34 mouse cellular contexts compared by ENCODE assay signal in the genomic region with DNA sequence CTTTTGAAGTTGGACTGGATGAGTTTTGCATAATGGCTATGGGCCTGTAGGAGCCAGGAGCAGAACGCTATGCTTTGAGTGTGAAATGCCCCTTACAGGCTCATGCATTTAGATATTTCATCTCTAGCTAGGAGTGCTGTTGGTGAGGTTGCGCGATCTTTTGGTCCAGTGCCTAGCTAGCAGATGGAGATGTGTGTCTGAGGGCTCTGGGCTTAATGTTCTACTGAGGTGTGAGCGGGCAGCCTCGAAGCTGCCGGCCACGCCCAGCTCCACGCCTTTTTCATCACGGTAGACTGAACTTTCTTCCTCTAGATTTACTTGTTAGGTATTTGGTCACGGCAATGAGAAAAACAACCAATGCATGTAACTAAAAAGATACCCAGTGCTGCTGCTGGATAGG. TPM values are rescaled to one million over a fixed set of nuclear protein-coding genes. Genes with fewer than 3 reads are reported as not detected.
DNase-seq lines count a peak whose midpoint lies in the region; ATAC-seq and TF ChIP-seq lines count a peak whose summit lies in the region.
"Had no signal": no experiment of that assay in that cellular context is flagged by ENCODE, and none has a peak within 500 bp of the region (broad histone marks: within the 10 kb centered on the region; RNA-seq: fewer than 3 reads in every experiment).

No protein-coding gene starts in this region.

- no peak for TF ChIP-seq POLR2A in small intestine, adult 2 months (IDR thresholded peaks at IDR 0.05; ENCODE audit: low read depth, low read length)

- H3K27ac ChIP-seq in kidney, embryonic 14.5 days (ENCODE audit: low read depth, low read length), result no peak overlapping the region
- peak overlapping the region; percentile 93 for H3K27ac ChIP-seq in small intestine, adult 2 months (ENCODE audit: insufficient read depth, low read depth, low read length)
- H3K27ac ChIP-seq: forebrain, embryonic 13.5 days; gastrocnemius, adult 2 months; heart, embryonic 15.5 days; hindbrain, embryonic 13.5 days; limb, embryonic 13.5 days; liver, embryonic 12.5 days; midbrain, embryonic 13.5 days; stomach, embryonic 15.5 days had no signal

- no peaks in the 10 kb centered on the region for H3K36me3 ChIP-seq in kidney, embryonic 14.5 days (ENCODE audit: control insufficient read depth, insufficient read depth, low read length)
- no peaks in the 10 kb centered on the region for H3K36me3 ChIP-seq in small intestine, adult 2 months (ENCODE audit: control insufficient read depth, insufficient read depth, low read length)
- H3K36me3 ChIP-seq: G1E; heart, embryonic 15.5 days; hindbrain, embryonic 13.5 days; limb, embryonic 13.5 days; liver, embryonic 12.5 days; midbrain, embryonic 13.5 days; stomach, embryonic 15.5 days had no signal

- H3K4me3 ChIP-seq in kidney, embryonic 14.5 days (ENCODE audit: low read length), result no peak overlapping the region
- H3K4me3 ChIP-seq in small intestine, adult 2 months (ENCODE audit: low read depth, low read length), result no peak overlapping the region
- H3K4me3 ChIP-seq: forebrain, embryonic 13.5 days; gastrocnemius, adult 2 months; heart, embryonic 15.5 days; hindbrain, embryonic 13.5 days; limb, embryonic 13.5 days; liver, embryonic 12.5 days; megakaryocyte, embryonic 14.5 days; midbrain, embryonic 13.5 days; stomach, embryonic 15.5 days had no signal

- H3K9me3 ChIP-seq in kidney, embryonic 14.5 days (ENCODE audit: control insufficient read depth, low read length), result no peaks in the 10 kb centered on the region
- H3K9me3 ChIP-seq: forebrain, embryonic 13.5 days; G1E; heart, embryonic 15.5 days; hindbrain, embryonic 13.5 days; limb, embryonic 13.5 days; liver, embryonic 12.5 days; midbrain, embryonic 13.5 days; stomach, embryonic 15.5 days had no signal

- WGBS in kidney, embryonic 14.5 days, result 62% methylated on average over 10 of the region's 10 CpGs
- 23% methylated on average over 10 of the region's 10 CpGs for WGBS in small intestine, adult 2 months

- no peak overlapping the region for H3K9ac ChIP-seq in kidney, embryonic 14.5 days (ENCODE audit: low read depth, low read length)
- H3K9ac ChIP-seq: forebrain, embryonic 13.5 days; heart, embryonic 15.5 days; hindbrain, embryonic 13.5 days; limb, embryonic 13.5 days; liver, embryonic 12.5 days; lung, embryonic 14.5 days; midbrain, embryonic 13.5 days; stomach, embryonic 15.5 days had no signal

- H3K27me3 ChIP-seq in kidney, embryonic 14.5 days (ENCODE audit: control insufficient read depth, insufficient read depth, low read length), result no peaks in the 10 kb centered on the region
- no peaks in the 10 kb centered on the region for H3K27me3 ChIP-seq in small intestine, adult 2 months (ENCODE audit: control insufficient read depth, insufficient read depth, low read length)
- H3K27me3 ChIP-seq: forebrain, embryonic 13.5 days; heart, embryonic 15.5 days; hindbrain, embryonic 13.5 days; limb, embryonic 13.5 days; midbrain, embryonic 13.5 days; stomach, embryonic 15.5 days had no signal

- H3K4me2 ChIP-seq in kidney, embryonic 14.5 days (replicated peaks; ENCODE audit: low read depth, low read length), result no peak overlapping the region
- H3K4me2 ChIP-seq: forebrain, embryonic 13.5 days; heart, embryonic 15.5 days; hindbrain, embryonic 13.5 days; limb, embryonic 13.5 days; liver, embryonic 12.5 days; lung, embryonic 14.5 days; midbrain, embryonic 13.5 days; stomach, embryonic 15.5 days had no signal

- H3K4me1 ChIP-seq in kidney, embryonic 14.5 days (ENCODE audit: control insufficient read depth, insufficient read depth, low read length), result peaks cover 9% of the 10 kb centered on the region; the same call in 1 of the 2 replicates
- peaks cover 35% of the 10 kb centered on the region for H3K4me1 ChIP-seq in small intestine, adult 2 months (ENCODE audit: control insufficient read depth, insufficient read depth, insufficient read length, low read length)
- H3K4me1 ChIP-seq: midbrain, embryonic 13.5 days had no signal

- ATAC-seq in kidney, embryonic 14.5 days (ENCODE audit: low FRiP score, low TSS enrichment), result no peak
- no peak for ATAC-seq in megakaryocyte progenitor cell, adult 5-6 weeks (replicated peaks; ENCODE audit: poor library complexity)
- ATAC-seq: forebrain, embryonic 13.5 days; liver, embryonic 12.5 days; midbrain, embryonic 13.5 days had no signal

- peak; percentile 75 for DNase-seq in kidney, adult 11 months
- DNase-seq in R1 (ENCODE audit: low read depth, low spot score), result peak; percentile 26
- peak; percentile 85 for DNase-seq in kidney, adult 9 months
- no peak for DNase-seq in left cerebral cortex, adult 11 months (ENCODE audit: low spot score)
- no peak for DNase-seq in ovary, postnatal 10 days (ENCODE audit: low spot score)
- DNase-seq: adrenal gland, postnatal 14 days; B cell, adult 2 months; gastrocnemius, adult 2 months; heart, postnatal 36 days; lung, embryonic 14.5 days; right cerebral cortex, postnatal 14 days; thymus, adult 18-20 months; thymus, postnatal 4 days had no signal

- TF ChIP-seq CTCF in small intestine, adult 2 months (IDR thresholded peaks at IDR 0.05; ENCODE audit: extremely low read depth, insufficient read length, insufficient replicate concordance, low read depth, low read length), result no peak

RNA-seq across cellular contexts. Expression of gene Slc13a2, which starts 9.2 kb away (rescaled TPM):
- polyA plus RNA-seq in kidney, embryonic 14.5 days (2014; fragmentation: Nextera tagmentation; extraction: Ambion mirVana), result 0.07 and 0.45 TPM in 2 replicates
- polyA plus RNA-seq in small intestine, adult 2 months (2012; rRNA removed), result 24.9 and 374 TPM in 2 replicates
- total RNA-seq in megakaryocyte progenitor cell, adult 5-6 weeks (2015), result 0.10 and 1.0 TPM in 2 replicates
- total RNA-seq in megakaryocyte progenitor cell, adult 5-6 weeks (2017), result 0.04 and 0.44 TPM in 2 replicates
- total RNA-seq: adrenal gland, postnatal 14 days; CH12.LX; G1E; gastrocnemius, adult 2 months; gastrocnemius, postnatal 4 days; heart, adult 8-10 months; heart, postnatal 36 days; layer of hippocampus, adult 18-20 months; layer of hippocampus, postnatal 14 days; left cerebral cortex, postnatal 14 days; monocyte, adult 5-6 weeks had no signal
- polyA plus RNA-seq: embryonic facial prominence, embryonic 14.5 days; forebrain, embryonic 13.5 days; G1E; heart, embryonic 15.5 days; hindbrain, embryonic 13.5 days; limb, embryonic 13.5 days; lung, embryonic 14.5 days; midbrain, embryonic 13.5 days; neural tube, embryonic 11.5 days had no signal

RNA-seq across cellular contexts. Expression of gene Slc46a1, which starts 34.3 kb away (rescaled TPM):
- 13.1 and 18.5 TPM in 2 replicates for polyA plus RNA-seq in kidney, embryonic 14.5 days (2014; fragmentation: Nextera tagmentation; extraction: Ambion mirVana)
- polyA plus RNA-seq in small intestine, adult 2 months (2012; rRNA removed), result 117 and 341 TPM in 2 replicates
- 2.4 and 2.7 TPM in 2 replicates for total RNA-seq in megakaryocyte progenitor cell, adult 5-6 weeks (2015)
- 1.8 and 5.8 TPM in 2 replicates for total RNA-seq in megakaryocyte progenitor cell, adult 5-6 weeks (2017)
- polyA plus RNA-seq: G1E had no signal

RNA-seq across cellular contexts. Expression of gene Foxn1, which starts 44.8 kb away (rescaled TPM):
- polyA plus RNA-seq in kidney, embryonic 14.5 days (2014; fragmentation: Nextera tagmentation; extraction: Ambion mirVana), result 0.11 TPM in 1 of 2 replicates, not detected in the other
- 0.06 TPM in 1 of 2 replicates, not detected in the other for polyA plus RNA-seq in small intestine, adult 2 months (2012; rRNA removed)
- total RNA-seq in megakaryocyte progenitor cell, adult 5-6 weeks (2015), result not detected in 2 replicates
- total RNA-seq in megakaryocyte progenitor cell, adult 5-6 weeks (2017), result not detected in 2 replicates
- total RNA-seq: adrenal gland, postnatal 14 days; CH12.LX; gastrocnemius, adult 2 months; gastrocnemius, postnatal 4 days; heart, adult 8-10 months; heart, postnatal 36 days; layer of hippocampus, adult 18-20 months; layer of hippocampus, postnatal 14 days; left cerebral cortex, postnatal 14 days; monocyte, adult 5-6 weeks had no signal
- polyA plus RNA-seq: forebrain, embryonic 13.5 days; G1E; hindbrain, embryonic 13.5 days; liver, embryonic 12.5 days; lung, embryonic 14.5 days; midbrain, embryonic 13.5 days; neural tube, embryonic 11.5 days had no signal

Comparison
In these comparisons a context has a peak if more than half of its experiments do, and no peak if none do; other contexts are left out.
1. DNase-seq: peak in kidney, adult 11 months (single experiment), R1 (single experiment) and kidney, adult 9 months (single experiment); none in left cerebral cortex, adult 11 months (single experiment) and ovary, postnatal 10 days (single experiment).
2. RNA of gene Slc13a2, which starts 9.2 kb away (polyA plus RNA-seq): 24.9 to 374 TPM in small intestine, adult 2 months; 0.07 to 0.45 TPM in kidney, embryonic 14.5 days; every median in the first group is over 10 times any median in the second.